Mouse (Mus musculus): ENCODE results near the gene Rnf220. TPM values are rescaled to one million over a fixed set of nuclear protein-coding genes. Genes with fewer than 3 reads are reported as not detected.

The Rnf220 gene
- polyA plus RNA-seq, 1 experiment from 2014 or later = 68.7 TPM

DNA sequence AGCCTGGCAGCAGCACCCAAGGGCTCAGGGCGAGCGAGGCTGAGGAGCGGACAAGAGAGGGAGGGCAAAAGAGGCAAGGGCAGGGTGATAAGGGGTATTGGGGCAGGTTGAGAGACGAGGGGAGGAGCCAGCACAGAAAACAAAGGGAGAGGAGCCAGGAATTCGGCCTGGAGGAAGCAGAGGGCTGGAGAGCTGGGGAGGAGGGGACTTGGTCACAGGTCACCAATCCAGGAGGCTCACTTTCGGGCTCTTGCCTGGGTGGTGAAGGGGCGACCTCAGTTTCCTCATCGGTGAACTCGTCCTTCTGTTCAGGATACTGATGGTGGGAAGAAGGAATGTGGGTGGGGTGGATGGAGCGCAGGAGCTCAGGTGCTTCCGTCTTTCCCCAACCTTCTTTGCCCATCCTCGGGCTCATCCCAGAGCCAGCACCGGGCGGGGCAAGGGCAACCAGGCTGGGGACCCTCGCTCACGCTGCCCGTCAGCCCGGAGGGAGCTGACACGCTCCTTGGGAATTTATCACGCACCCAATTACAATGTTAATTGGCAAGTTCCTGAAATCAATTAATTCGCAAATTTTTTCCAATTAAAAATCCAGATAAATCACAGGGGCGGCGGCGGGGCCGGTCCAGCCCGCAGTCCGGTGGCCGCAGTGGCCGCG, 193.1 kb downstream of the Rnf220 start:
- H3K27me3 ChIP-seq = peaks cover 96% of the 10 kb centered on the region
- no peak overlapping the region for H3K27ac ChIP-seq
- ATAC-seq (replicated peaks; ENCODE audit: low FRiP score) = 0 out of 2 replicates have a peak, but pooled peaks have one; percentile 15
- WGBS = 10% methylated on average over 30 of the region's 30 CpGs
- H3K4me1 ChIP-seq = peaks cover 50% of the 10 kb centered on the region
- no peaks in the 10 kb centered on the region for H3K9me3 ChIP-seq (replicated peaks)
- H3K9ac ChIP-seq = no peak overlapping the region
- no peaks in the 10 kb centered on the region for H3K36me3 ChIP-seq
- peak overlapping the region; percentile 42 for H3K4me3 ChIP-seq (replicated peaks)
- peak overlapping the region; percentile 65 for H3K4me2 ChIP-seq

- Histone ChIP-seq H3K9me3 (replicated peaks) (no peaks in the 10 kb centered on the region), H3K9ac (no peak overlapping the region), H3K4me1 (peaks cover 56% of the 10 kb centered on the region), H3K27me3 (peaks cover 96% of the 10 kb centered on the region), H3K4me2 (0 out of 2 replicates have a peak overlapping the region, but pooled peaks have one; percentile 21), H3K4me3 (replicated peaks) (no peak overlapping the region), H3K27ac (0 out of 2 replicates have a peak overlapping the region, but pooled peaks have one; percentile 2), H3K36me3 (no peaks in the 10 kb centered on the region)
- peak; percentile 59 for ATAC-seq (replicated peaks; ENCODE audit: low FRiP score)
- 6% methylated on average over 14 of the region's 14 CpGs for WGBS
Measured at GRCm38 (mm10) chr4:117302027-117302806, 194.6 kb downstream of the Rnf220 start.

- peaks cover 48% of the 10 kb centered on the region for H3K4me1 ChIP-seq
- no peak for ATAC-seq (replicated peaks; ENCODE audit: low FRiP score)
- WGBS = 28% methylated on average over 10 of the region's 10 CpGs
- no peak overlapping the region for H3K4me2 ChIP-seq
- no peak overlapping the region for H3K9ac ChIP-seq
- H3K9me3 ChIP-seq (replicated peaks) = no peaks in the 10 kb centered on the region
- H3K27ac ChIP-seq = no peak overlapping the region
- no peaks in the 10 kb centered on the region for H3K36me3 ChIP-seq
- no peak overlapping the region for H3K4me3 ChIP-seq (replicated peaks)
- peaks cover 97% of the 10 kb centered on the region for H3K27me3 ChIP-seq
Measured at GRCm38 (mm10) chr4:117299921-117300320, 196.9 kb downstream of the Rnf220 start.

DNA sequence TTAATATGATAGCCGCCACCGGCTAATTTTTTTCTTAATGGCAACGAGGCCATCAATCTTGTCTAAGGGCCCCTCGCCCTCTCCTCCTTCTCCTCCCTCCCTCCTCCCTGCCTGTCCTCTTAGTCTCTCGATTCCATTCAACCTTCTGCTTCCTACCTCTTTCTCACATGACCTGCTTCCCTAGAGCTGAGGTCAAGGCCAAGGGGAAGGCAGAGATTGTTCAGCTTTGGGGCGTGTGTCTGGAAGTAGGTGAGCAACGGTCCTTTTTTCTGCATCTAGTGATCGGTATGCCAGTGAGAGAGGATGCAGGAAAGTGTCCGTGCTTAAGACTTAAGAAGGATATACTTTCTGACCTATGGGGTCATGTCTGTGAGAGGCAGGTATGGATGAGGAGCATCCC, 199.0 kb downstream of the Rnf220 start:
- no peak overlapping the region for H3K4me2 ChIP-seq
- WGBS = 40% methylated on average over 9 of the region's 9 CpGs
- ATAC-seq (replicated peaks; ENCODE audit: low FRiP score) = no peak

GRCm38 (mm10) chr4:117296849-117297593, 199.8 kb downstream of the Rnf220 start:
- H3K36me3 ChIP-seq = no peaks in the 10 kb centered on the region
- peaks cover 69% of the 10 kb centered on the region for H3K27me3 ChIP-seq
- 73% methylated on average over 19 of the region's 19 CpGs for WGBS
- H3K9me3 ChIP-seq (replicated peaks) = no peaks in the 10 kb centered on the region
- H3K4me1 ChIP-seq = peaks cover 20% of the 10 kb centered on the region
- H3K27ac ChIP-seq = no peak overlapping the region
- no peak overlapping the region for H3K4me3 ChIP-seq (replicated peaks)
- no peak overlapping the region for H3K4me2 ChIP-seq
- no peak for ATAC-seq (replicated peaks; ENCODE audit: low FRiP score)
- H3K9ac ChIP-seq = no peak overlapping the region

More for the DNA sequence above, 199.0 kb downstream of the Rnf220 start:
- peaks cover 77% of the 10 kb centered on the region for H3K27me3 ChIP-seq
- no peak overlapping the region for H3K4me3 ChIP-seq (replicated peaks)
- H3K9me3 ChIP-seq (replicated peaks) = no peaks in the 10 kb centered on the region
- peaks cover 28% of the 10 kb centered on the region for H3K4me1 ChIP-seq
- no peak overlapping the region for H3K9ac ChIP-seq
- no peaks in the 10 kb centered on the region for H3K36me3 ChIP-seq
- H3K27ac ChIP-seq = no peak overlapping the region

GRCm38 (mm10) chr4:117291696-117292095, 205.2 kb downstream of the Rnf220 start:
- Histone ChIP-seq H3K9me3 (replicated peaks) (no peaks in the 10 kb centered on the region), H3K9ac (no peak overlapping the region), H3K27me3 (peaks cover 19% of the 10 kb centered on the region), H3K36me3 (peaks cover 7% of the 10 kb centered on the region), H3K4me1 (peaks cover 16% of the 10 kb centered on the region), H3K4me3 (replicated peaks) (no peak overlapping the region), H3K4me2 (no peak overlapping the region), H3K27ac (no peak overlapping the region)
- no peak for ATAC-seq (replicated peaks; ENCODE audit: low FRiP score)
- WGBS = 89% methylated on average over 2 of the region's 2 CpGs

- Histone ChIP-seq H3K9ac (peak overlapping the region; percentile 67), H3K4me1 (peaks cover 31% of the 10 kb centered on the region), H3K27ac (peak overlapping the region; percentile 97), H3K27me3 (peaks cover 7% of the 10 kb centered on the region; the same call in 1 of the 2 replicates), H3K9me3 (replicated peaks) (no peaks in the 10 kb centered on the region), H3K4me2 (peak overlapping the region; percentile 67), H3K36me3 (peaks cover 32% of the 10 kb centered on the region), H3K4me3 (replicated peaks) (peak overlapping the region; percentile 80)
- under 1% methylated on average over 66 of the region's 80 CpGs for WGBS
- ATAC-seq (replicated peaks; ENCODE audit: low FRiP score) = peak; percentile 97
Measured at GRCm38 (mm10) chr4:117288927-117289801, 207.7 kb downstream of the Rnf220 start.

DNA sequence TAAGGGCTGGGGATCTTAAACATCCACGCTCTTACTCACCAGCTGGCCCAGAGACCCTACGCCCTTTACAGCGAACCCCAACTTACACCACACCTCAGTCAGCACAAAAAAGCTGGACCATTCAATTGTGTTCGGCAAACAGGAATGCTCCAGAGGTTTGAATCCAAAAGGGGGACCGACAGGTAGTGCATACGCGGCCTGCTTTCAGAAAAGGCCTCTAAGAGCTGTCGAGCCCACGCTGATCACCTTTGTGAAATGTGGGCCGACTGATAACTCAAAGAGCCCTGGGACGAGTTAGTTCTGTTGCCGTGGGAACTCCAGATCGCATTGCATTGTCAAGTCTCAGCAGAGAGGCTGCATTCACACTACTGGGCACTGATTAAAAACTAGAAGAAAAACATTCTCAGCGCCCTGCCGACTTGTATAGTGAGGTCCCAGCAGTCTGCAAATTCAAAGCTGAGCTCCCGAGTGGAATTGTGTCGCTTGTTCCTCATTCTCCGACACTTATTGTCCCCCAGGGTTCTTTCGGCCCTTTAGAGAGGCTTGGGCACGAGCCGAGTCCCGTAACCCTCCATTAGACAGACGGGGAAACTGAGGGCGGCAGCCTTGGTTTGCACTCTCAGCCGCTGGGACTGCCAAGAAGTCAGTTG, 208.4 kb downstream of the Rnf220 start:
- ATAC-seq (replicated peaks; ENCODE audit: low FRiP score) = no peak
- Histone ChIP-seq H3K27ac (peak overlapping the region; percentile 97), H3K4me3 (replicated peaks) (peak overlapping the region; percentile 80), H3K4me2 (peak overlapping the region; percentile 67), H3K9me3 (replicated peaks) (no peaks in the 10 kb centered on the region), H3K27me3 (peaks cover 8% of the 10 kb centered on the region; the same call in 1 of the 2 replicates), H3K9ac (peak overlapping the region; percentile 67), H3K4me1 (peaks cover 39% of the 10 kb centered on the region), H3K36me3 (peaks cover 40% of the 10 kb centered on the region)
- WGBS = 24% methylated on average over 25 of the region's 25 CpGs

DNA sequence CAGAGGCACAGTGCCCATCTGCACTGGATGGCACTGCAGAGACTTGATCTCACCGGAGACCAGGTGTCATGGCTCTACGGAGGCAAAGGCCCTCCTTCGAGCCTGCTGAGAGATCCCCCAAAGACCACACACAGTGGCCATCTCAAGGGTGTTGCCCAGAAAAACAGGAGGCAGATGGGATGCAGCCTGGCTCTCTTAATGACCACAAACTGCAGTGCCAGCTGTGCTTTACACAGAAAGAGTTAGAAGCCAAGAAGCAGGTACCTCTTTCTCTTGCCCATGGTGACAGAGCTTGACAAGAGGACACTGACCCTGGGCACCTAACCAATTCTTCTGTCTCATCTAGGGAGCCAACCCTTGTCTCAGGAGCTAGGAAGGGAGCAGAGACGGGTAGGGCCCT, 212.5 kb downstream of the Rnf220 start:
- Histone ChIP-seq H3K4me2 (no peak overlapping the region), H3K4me1 (peaks cover 44% of the 10 kb centered on the region), H3K36me3 (peaks cover 80% of the 10 kb centered on the region), H3K9me3 (replicated peaks) (no peaks in the 10 kb centered on the region), H3K9ac (no peak overlapping the region), H3K4me3 (replicated peaks) (no peak overlapping the region), H3K27me3 (peaks cover 20% of the 10 kb centered on the region; the same call in 1 of the 2 replicates), H3K27ac (peak overlapping the region; percentile 37; the same call in 1 of the 2 replicates)
- WGBS = 37% methylated on average over 4 of the region's 4 CpGs
- no peak for ATAC-seq (replicated peaks; ENCODE audit: low FRiP score)

GRCm38 (mm10) chr4:117283271-117284191, 213.3 kb downstream of the Rnf220 start:
- Histone ChIP-seq H3K27ac (peak overlapping the region; percentile 37; the same call in 1 of the 2 replicates), H3K36me3 (peaks cover 88% of the 10 kb centered on the region), H3K4me1 (peaks cover 50% of the 10 kb centered on the region), H3K4me3 (replicated peaks) (no peak overlapping the region), H3K27me3 (peaks cover 20% of the 10 kb centered on the region; the same call in 1 of the 2 replicates), H3K9ac (no peak overlapping the region), H3K4me2 (peak overlapping the region; percentile 12; the same call in 1 of the 2 replicates), H3K9me3 (replicated peaks) (no peaks in the 10 kb centered on the region)
- WGBS = 35% methylated on average over 22 of the region's 22 CpGs
- peak; percentile 70; the same call in 1 of the 2 replicates for ATAC-seq (replicated peaks; ENCODE audit: low FRiP score)

Data from kidney, embryonic 15.5 days (tissue).